Mouse (Mus musculus) embryonic stem cell, embryonic (primary cell): ENCODE data around the gene Dip2c.

Experiments
- CTCF ChIA-PET, 4 experiments: fragments of 300-600 bp in 2 of 4; fragments of 350-600 bp in 2 of 4; sonication (Branson Sonifier 250); formaldehyde crosslinking; loops; one replicate each; lab custom pipeline; 2022; ENCODE audit warnings: inconsistent platforms in 2 of 4; lab: Charles Lee
- POLR2A ChIA-PET, 4 experiments: fragments of 300-600 bp in 2 of 4; fragments of 350-600 bp in 2 of 4; sonication (Branson Sonifier 250); formaldehyde crosslinking; loops; one replicate each; lab custom pipeline; 2022; ENCODE audit warnings: antibody characterized with exemption in 4 of 4, inconsistent platforms in 1 of 4; lab: Charles Lee

Dip2c gene

DNA sequence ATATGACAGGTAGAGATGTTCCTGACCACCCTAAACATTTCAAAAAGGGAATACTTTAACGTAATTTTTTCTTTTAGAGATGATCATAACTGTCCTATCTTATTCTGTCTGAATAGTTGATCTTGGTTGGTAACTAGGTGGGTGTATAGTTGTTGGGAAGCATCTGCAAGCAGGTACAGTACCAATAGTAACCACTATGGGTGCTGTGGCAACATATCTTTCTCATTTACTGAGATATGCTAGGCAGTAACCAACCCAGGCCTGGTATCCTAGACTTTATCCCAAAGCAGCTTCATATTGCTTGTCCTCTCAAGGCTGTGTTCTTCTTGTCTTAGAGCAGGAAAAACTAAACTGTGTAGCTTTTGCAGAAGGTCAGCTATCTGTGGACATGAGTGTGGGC, 113.0 kb downstream of the Dip2c start:
- ChIA-PET CTCF (interaction anchor here in 2 of 4 experiments (0.6 kb wide), 2 partner anchors 69 to 296 kb away, joined by 3 to 4 read pairs; no protein-coding TSS in a partner anchor), POLR2A (no interaction called here)

DNA sequence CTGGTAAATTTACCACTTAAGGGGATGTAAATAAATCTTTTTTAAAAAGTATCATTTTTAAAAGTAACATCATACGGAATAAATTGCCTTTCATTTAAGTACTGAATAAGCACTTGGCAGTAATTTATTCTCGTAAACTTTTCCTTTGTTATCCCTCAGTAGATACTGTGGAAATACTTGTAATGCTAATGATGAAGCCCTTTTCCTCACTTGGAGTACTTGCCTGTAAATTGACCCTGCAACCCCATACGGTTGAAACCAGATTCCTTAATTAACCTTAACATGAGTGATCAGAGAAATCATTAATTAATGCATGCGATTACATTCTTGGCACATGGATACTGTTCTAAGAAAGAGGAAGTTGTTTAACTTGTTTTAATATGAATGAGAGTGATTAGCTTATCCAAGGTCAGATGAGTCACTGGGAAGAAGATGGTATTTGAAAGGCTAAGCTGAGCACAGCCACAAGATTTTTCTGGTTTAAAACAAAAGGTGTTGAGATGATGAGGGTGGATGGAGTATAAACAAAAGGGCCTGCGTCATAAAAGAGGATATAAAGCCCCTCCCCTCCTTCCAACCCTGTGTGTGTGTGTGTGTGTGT, 114.0 kb downstream of the Dip2c start:
- CTCF ChIA-PET, result interaction anchor here in 1 of 4 experiments (0.6 kb wide), 2 partner anchors 70 to 135 kb away, joined by 3 read pairs; no protein-coding TSS in a partner anchor
- POLR2A ChIA-PET, result interaction anchor here in 2 of 4 experiments (0.7 to 1.4 kb wide), 8 partner anchors 16 to 519 kb away, joined by 3 to 5 read pairs (median 4); no protein-coding TSS in a partner anchor

DNA sequence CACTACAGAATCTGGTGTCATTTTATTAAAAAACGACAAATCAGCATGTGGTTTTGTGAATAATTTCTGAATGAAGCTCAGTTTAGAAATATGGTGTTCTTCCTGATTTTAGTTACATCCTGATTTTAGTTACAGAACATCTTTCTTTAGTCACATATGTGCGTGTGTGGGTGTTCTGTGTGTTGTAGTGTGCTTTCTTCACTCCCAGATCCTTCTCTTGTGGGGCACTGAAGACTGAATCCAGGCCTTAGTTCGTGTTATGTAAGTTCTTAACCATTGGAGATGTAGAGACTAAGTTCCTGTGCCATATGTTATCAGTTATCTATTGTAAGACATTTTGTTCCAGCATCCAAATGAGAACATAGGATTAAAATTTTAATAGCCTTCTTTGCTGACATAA, 117.1 kb downstream of the Dip2c start:
- POLR2A ChIA-PET, result interaction anchor here in 1 of 4 experiments (0.5 kb wide), 1 partner anchor 86 kb away, joined by 3 read pairs; no protein-coding TSS in a partner anchor
- CTCF ChIA-PET, result interaction anchor here in 1 of 4 experiments (0.6 kb wide), 1 partner anchor 89 kb away, joined by 4 read pairs; no protein-coding TSS in a partner anchor

DNA sequence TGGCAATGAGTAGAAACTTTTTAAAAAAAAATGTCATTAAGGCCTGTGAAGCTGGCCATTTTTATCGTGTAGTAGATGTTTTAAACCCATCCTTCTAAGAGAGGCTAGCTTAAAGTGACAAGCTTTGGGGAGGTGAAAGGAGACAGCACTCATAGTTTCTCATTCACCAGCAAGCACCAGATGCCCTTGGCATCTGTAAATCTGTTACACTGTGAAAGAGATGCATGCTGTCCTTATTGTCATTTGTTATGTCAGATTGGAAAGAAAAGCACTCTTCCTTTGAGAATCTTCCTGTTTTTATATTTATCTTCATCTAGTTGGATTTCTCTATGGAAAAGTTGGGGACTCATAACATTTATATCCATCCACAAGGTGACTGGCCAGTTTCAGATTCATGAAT, 119.0 kb downstream of the Dip2c start:
- ChIA-PET POLR2A (no interaction called here), CTCF (no interaction called here)

DNA sequence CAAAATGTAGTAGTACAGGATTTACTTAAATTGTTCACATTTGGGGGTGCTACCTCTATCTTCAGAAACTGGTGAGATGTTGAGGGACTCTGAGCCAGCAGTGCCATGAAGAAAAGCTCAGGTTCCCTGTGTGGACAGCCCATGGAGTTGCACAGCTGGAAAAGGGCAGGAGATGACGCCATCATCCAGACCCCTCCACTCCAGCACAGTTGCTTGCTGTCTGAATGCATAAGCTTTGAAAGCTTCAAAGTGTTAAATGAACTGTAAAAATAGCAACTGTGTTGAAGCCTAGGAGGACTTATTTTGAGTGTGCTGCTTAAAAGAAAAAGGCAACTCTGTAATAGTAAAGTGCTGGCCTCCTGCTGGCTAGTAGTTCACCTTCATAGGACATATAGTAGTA, 122.5 kb downstream of the Dip2c start:
- ChIA-PET POLR2A (no interaction called here), CTCF (no interaction called here)

DNA sequence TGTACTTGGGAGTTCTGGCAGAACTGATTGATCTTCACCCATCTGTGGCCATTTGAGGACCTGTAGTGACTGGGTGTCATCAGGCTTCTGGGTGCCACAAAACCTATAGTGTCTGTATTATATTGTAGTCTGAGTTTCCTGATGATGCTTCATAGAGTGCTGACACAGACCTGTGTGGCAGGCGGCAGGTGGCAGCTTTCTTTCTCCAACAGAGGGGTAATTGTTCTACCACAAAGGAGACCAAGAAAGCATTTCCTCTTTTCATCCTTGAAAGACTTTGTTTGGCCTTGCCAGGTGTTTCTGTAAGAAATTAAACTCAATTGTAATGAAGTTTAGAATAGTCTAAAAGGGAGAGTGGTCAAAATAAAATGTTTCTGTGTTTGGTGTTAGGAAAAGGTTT, 129.1 kb downstream of the Dip2c start:
- ChIA-PET POLR2A (no interaction called here), CTCF (interaction anchor here in 1 of 4 experiments (0.7 kb wide), 1 partner anchor 35 kb away, joined by 3 read pairs; no protein-coding TSS in a partner anchor)

DNA sequence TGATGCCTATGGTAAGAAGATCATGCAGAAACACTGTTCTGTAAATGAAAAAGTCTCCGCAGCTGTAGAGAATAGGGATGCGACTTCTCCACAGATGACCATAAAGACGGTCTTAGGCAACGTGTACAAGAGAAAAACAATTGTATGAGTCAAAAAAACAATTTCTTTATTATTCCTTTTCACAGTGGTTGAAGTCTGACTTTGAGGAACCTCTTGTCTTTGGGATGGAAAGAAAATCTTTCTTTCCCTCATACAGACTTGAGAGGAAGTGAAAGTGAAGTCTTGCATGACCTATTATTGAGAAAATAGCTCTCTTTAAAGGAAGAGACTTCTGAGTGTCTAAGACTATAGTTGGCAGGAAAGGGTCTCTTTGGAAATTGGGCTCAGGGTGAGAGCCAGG, 132.7 kb downstream of the Dip2c start:
- ChIA-PET CTCF (no interaction called here), POLR2A (no interaction called here)

DNA sequence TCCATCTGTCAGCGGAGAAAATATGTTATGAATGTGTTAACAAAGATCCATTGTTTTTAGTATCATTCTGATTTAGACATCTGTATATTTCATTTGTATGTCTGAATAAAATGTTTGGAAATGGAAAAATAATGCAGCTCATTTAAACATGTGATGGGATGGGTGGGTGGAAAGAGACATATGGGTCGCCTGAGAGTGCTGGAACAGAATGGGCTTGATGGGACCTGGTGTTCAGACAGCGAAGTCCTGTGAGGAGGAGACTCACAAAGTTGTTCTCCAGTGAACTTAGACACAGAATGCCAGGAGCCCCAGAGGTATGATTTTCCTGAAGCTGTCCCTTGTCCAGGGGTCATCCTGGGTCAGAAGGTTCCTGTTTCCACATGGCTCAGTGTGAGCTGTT, 142.1 kb downstream of the Dip2c start:
- CTCF ChIA-PET, result interaction anchor here in 1 of 4 experiments (0.6 kb wide), 1 partner anchor 183 kb away, joined by 3 read pairs; no protein-coding TSS in a partner anchor
- POLR2A ChIA-PET, result interaction anchor here in 1 of 4 experiments (1.7 kb wide), 1 partner anchor 9 kb away, joined by 4 read pairs; no protein-coding TSS in a partner anchor

DNA sequence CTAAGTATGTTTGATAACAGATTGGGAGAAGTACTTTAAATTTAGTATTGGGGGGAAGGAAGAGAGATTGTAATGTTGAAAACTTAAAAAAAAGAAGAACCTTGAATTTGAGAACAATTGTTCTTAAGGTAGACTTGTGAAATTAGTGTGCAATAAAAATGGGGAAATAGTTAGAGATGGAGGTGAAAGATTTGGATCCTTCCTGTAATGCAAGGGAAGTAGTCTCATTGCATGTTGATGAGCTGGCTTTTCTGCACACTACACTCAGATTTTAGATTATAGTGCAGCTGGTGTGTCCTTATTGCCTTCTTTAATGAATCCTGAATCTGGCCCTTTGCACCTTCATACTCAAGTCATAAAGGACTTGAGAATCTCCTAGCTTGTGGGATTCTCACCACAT, 142.9 kb downstream of the Dip2c start:
- POLR2A ChIA-PET, result interaction anchor here in 2 of 4 experiments (0.7 kb wide), 2 partner anchors 38 to 192 kb away, joined by 4 read pairs; no protein-coding TSS in a partner anchor
- CTCF ChIA-PET, result no interaction called here

DNA sequence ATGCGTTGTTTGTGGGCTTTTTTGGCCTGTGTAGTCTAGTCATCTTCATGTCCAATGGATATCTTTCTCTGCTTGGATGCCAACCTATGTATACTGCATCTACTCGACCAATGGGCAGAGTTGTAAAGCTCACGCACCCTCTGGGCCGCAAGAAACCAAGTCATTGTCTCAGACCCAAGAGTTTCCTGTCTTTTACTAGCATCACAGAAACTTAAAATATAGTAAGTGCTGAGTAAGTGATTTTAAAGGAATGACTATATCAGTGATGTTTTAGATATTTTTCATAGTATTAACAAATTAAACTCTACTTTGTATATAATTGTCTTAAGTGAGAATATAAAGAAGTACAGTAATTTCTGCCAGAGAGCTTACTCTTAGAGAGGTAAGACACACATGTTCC, 145.6 kb downstream of the Dip2c start:
- ChIA-PET CTCF (no interaction called here), POLR2A (no interaction called here)

DNA sequence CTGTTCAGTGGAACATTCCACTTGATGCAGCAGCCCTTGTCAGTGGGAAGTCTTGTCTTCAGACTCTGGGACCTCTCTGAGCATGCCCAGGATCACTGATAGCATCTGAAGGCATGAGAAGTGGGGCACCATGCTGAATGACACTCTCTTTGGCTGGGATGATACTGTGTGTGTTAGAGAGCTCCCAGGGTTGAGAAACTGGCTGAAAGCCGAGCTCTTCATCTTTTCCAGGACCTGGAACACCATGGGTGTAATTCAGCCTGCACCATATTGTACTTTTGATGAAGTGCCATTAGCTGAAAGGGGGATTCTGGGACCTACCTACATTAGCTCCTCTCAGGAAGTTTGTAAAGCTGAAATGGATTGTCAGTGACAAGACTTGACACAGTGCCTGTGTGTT, 146.5 kb downstream of the Dip2c start:
- POLR2A ChIA-PET, result no interaction called here
- CTCF ChIA-PET, result no interaction called here

DNA sequence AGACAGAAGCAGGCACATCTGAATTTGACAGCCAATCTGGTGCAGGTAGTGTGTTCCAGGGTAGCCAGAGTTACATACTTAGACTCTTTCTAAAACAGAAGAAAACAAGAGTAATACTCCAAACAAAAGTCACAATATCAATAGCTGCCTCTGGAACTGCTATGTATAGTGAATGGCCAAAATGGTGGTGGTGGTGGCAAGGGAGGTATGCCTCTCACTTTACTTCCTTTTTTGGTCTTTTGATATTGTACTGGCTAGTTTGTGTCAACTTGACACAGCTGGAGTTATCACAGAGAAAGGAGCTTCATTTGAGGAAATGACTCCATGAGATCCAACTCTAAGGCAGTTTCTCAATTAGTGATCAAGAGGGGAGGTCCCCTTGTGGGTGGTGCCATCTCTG, 148.1 kb downstream of the Dip2c start:
- POLR2A ChIA-PET, result interaction anchor here in 1 of 4 experiments (0.7 kb wide), 1 partner anchor 31 kb away, joined by 5 read pairs; no protein-coding TSS in a partner anchor
- CTCF ChIA-PET, result no interaction called here

DNA sequence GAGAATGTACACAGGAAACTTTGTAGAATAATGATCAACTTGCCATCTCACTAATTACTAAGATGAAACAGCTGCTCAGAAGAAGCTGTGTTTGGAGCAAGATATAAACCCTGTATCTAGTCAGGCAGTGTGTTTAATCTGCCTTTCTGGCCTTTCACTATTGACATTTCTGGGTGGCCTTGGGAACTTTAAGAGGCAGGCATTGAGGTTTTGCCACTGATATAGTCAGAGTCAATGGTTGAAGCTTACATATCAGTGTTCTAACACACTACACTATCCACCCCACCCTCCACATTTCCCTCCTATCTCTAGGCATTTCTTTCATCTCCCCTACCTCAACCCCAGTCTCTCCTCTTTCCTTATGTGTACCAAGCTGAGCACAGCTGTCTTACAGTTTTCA, 149.9 kb downstream of the Dip2c start:
- ChIA-PET POLR2A (interaction anchor here in 1 of 4 experiments (1.7 kb wide), 1 partner anchor 12 kb away, joined by 9 read pairs; no protein-coding TSS in a partner anchor), CTCF (no interaction called here)

DNA sequence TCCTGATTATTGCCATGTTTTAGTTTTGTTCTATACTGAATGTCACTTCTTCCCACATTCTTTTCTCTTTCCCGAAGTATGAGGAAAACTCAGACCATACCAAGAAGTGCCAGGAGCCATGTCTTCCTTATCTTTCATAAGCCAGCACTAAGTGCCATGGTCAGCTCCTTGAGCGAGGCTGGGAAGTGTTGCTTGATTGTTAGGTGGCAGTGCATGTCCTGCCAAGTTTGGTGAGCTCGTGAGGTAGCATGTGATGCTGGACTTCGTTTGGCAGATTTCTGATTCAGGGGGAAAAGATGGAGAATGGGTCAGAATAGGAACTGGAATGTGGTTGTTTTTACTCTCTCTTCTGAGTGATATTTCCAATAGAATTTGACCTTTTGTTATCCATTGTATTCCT, 150.5 kb downstream of the Dip2c start:
- ChIA-PET CTCF (interaction anchor here in 1 of 4 experiments (0.7 kb wide), 1 partner anchor 10 kb away, joined by 3 read pairs; no protein-coding TSS in a partner anchor), POLR2A (interaction anchor here in 2 of 4 experiments (0.5 to 1.7 kb wide), 3 partner anchors 9 to 874 kb away, joined by 4 to 9 read pairs (median 4); no protein-coding TSS in a partner anchor)

DNA sequence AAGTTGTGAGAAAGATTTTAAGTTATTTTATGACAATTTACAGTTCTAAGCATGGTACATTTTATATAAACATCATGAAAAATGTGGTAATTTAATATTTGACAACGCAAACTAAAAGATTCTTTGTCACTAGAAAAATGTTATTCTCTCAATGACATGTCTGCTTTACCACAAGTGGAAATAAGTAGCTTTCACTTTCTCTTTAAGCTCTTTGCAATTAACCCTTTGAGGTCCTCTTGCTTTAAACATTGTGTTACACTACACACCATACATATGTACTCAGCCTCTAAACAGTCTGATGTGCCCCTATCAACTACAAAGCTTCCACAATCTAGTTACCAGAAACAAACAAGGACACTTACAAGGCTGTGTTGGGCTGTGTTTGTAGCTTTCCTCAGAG, 153.6 kb downstream of the Dip2c start:
- CTCF ChIA-PET, result interaction anchor here in 2 of 4 experiments (0.6 kb wide), 2 partner anchors 24 to 235 kb away, joined by 3 to 4 read pairs; no protein-coding TSS in a partner anchor
- POLR2A ChIA-PET, result interaction anchor here in 1 of 4 experiments (0.8 to 1.1 kb wide), 2 partner anchors 9 to 13 kb away, joined by 3 to 6 read pairs; no protein-coding TSS in a partner anchor

DNA sequence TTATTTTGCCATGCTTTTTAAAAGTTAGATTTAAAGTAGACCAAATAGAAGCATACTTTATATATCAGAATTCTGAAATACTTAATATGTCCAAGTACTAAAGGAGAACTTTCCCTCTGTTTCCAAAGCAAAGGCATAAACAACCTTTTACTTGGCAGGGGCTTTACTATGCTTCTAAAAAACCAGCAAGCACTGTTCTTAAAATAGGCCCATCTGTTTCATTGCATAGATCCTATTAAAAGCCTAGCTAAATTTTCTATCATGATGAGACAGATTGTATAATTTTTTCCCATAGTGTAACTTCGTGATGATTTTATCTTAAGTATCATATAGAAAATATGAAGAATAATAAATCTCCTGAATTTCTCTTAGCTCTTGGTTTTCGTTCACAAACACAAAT, 154.4 kb downstream of the Dip2c start:
- CTCF ChIA-PET, result no interaction called here
- POLR2A ChIA-PET, result interaction anchor here in 2 of 4 experiments (1.0 to 1.1 kb wide), 2 partner anchors 10 kb away, joined by 4 to 6 read pairs; no protein-coding TSS in a partner anchor

DNA sequence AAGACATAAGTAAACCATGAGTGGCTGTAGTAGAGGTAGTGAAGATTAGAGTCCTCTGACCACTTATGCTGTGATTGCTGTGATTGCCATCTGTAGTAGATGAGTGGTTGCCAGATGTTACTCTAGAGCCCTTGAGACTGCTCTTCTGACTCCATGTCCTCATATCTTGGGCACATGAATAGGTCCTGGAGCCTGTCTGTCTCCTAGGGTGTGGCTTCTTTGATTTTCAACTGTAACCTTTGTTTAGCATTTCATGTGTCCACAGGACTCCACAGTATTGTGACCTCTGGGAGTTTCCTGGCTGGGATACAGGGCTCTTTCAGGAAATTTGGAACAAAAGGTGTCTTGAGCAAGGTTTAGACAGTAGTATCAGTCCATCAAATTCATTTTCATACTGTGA, 155.1 kb downstream of the Dip2c start:
- POLR2A ChIA-PET, result interaction anchor here in 1 of 4 experiments (1.0 kb wide), 1 partner anchor 10 kb away, joined by 4 read pairs; no protein-coding TSS in a partner anchor
- CTCF ChIA-PET, result no interaction called here

DNA sequence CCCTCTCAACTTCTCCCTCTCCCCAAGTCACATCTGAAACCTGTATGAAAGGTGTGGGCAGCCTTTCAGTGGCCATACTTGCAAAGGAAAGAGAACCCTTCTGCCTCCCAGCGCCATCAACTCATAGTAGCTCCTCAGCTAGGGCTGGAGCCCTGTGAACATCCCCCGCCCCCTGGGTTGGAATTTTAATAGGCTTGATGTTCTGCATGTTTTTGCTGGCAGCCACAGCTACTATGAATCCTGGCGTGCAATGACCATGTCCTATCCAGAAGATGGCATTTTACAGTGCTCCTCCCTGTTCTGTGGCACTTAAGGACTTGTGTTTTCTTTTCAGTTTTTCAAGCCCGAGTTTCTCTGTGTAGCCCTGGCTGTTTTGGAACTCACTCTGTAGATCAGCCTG, 166.7 kb downstream of the Dip2c start:
- CTCF ChIA-PET, result no interaction called here
- POLR2A ChIA-PET, result interaction anchor here in 1 of 4 experiments (1.1 to 1.2 kb wide), 2 partner anchors 13 to 14 kb away, joined by 3 read pairs; no protein-coding TSS in a partner anchor

DNA sequence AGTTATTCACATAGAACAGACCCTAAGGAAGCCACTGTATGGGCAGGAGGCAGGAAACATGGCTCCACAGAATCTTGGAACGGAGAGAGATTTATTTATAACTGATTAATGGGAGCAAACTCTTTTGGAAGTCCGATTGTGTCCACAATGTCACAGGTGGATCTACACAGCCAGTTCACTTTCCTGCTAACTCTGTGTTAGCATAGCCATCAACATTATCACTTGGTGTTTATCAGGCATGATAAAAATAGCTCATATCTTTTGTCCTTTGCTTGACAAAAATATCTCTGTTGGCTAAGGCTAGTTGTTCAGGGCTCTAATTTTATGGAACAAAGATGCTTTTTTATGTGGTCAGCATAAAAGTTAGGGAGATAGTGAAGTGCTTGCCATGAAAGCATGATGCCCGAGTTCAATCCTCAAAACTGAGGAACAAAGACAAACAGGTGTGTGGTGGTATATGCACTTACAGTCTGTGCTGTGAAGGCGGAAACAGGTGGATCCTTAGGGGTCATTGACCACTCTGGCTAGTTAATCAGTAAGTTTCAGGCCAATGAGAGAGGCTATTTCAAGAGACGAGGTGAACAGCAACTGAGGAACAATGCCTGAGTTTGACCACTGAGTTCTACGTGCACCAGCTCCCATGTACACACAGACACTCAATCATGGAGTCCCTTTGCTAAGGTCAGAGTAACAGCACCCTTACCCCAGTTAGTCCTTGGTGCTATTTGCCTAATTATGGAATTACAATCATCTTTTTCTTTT, 169.4 kb downstream of the Dip2c start:
- ChIA-PET CTCF (no interaction called here), POLR2A (no interaction called here)
